Mouse (Mus musculus) hindbrain, postnatal 0 days (tissue): ENCODE results near the gene Nav2. TPM values are rescaled to one million over a fixed set of nuclear protein-coding genes. Genes with fewer than 3 reads are reported as not detected.

ENCODE experiments used
- ATAC-seq: fragments of 200-750 bp; cut with Nextera tagmentation; 2 replicates; pipeline ENCODE4 v1.8.0; 2017; ENCODE audit warnings: mild to moderate bottlenecking, moderate TSS enrichment, moderate library complexity
- DNase-seq: peaks from one replicate; pipeline ENCODE4 v3.0.0-alpha.2; 2015; ENCODE audit warnings: low spot score
- H3K27ac ChIP-seq: fragments of 300-500 bp; sonication (generic); 2 replicates; pipeline ENCODE4 v1.5.1; 2014; ENCODE audit warnings: mild to moderate bottlenecking
- H3K27me3 ChIP-seq: fragments of 300-500 bp; sonication (generic); 2 replicates; pipeline ENCODE4 v1.6.1; 2014; ENCODE audit warnings: low read length, mixed read lengths; ENCODE audit not compliant: insufficient read depth
- H3K36me3 ChIP-seq: fragments of 300-500 bp; sonication (generic); 2 replicates; pipeline ENCODE4 v1.6.1; 2014; ENCODE audit warnings: low read length, mixed read lengths; ENCODE audit not compliant: insufficient read depth
- H3K4me1 ChIP-seq: fragments of 300-500 bp; sonication (generic); 2 replicates; pipeline ENCODE4 v1.6.1; 2014; ENCODE audit warnings: antibody characterized with exemption, low read length, mixed read lengths; ENCODE audit not compliant: insufficient read depth
- H3K4me2 ChIP-seq: fragments of 300-500 bp; sonication (generic); 2 replicates; pipeline ENCODE4 v1.6.1; 2014; ENCODE audit warnings: low read depth, mild to moderate bottlenecking, low read length, moderate library complexity, mixed read lengths
- H3K4me3 ChIP-seq: fragments of 300-500 bp; sonication (generic); 2 replicates; pipeline ENCODE4 v1.5.1; 2014; ENCODE audit warnings: low read length
- H3K9ac ChIP-seq: fragments of 300-500 bp; sonication (generic); replicated peaks from 2 replicates; pipeline ENCODE4 v1.6.1; 2014; ENCODE audit warnings: mild to moderate bottlenecking, low read length, moderate library complexity, mixed read lengths
- H3K9me3 ChIP-seq: fragments of 300-500 bp; sonication (generic); 2 replicates; pipeline ENCODE4 v1.6.1; 2016; ENCODE audit warnings: low read length, mixed read lengths
- CTCF ChIP-seq: IDR thresholded peaks from 2 replicates; pipeline ENCODE4 v1.5.1; 2016; ENCODE audit warnings: antibody characterized with exemption, control low read depth, low read depth
- WGBS: fragments of 180-500 bp; shearing (Covaris S2); extraction: QIAGEN DNeasy Blood & Tissue Kit; methylation state at CpG from one replicate; pipeline ENCODE4 v1.1.7; 2014; 5-methylcytosine and 5-hydroxymethylcytosine counted together
- polyA plus RNA-seq: library from polyadenylated mRNA; unstranded; fragments of >200 nt; fragmentation: Nextera tagmentation; extraction: Ambion mirVana; gene quantifications from 2 replicates; pipeline ENCODE4 v1.2.1, GENCODE M21; 2015
- total RNA-seq: library from RNA; depleted of rRNA; stranded (reverse); fragments of >200 nt; gene quantifications from 2 replicates; pipeline ENCODE4 v1.2.3, GENCODE M21; 2014

The Nav2 gene
- total and polyA plus RNA-seq, 2 experiments from 2014 or later: 20.1 to 64.7 TPM

DNA sequence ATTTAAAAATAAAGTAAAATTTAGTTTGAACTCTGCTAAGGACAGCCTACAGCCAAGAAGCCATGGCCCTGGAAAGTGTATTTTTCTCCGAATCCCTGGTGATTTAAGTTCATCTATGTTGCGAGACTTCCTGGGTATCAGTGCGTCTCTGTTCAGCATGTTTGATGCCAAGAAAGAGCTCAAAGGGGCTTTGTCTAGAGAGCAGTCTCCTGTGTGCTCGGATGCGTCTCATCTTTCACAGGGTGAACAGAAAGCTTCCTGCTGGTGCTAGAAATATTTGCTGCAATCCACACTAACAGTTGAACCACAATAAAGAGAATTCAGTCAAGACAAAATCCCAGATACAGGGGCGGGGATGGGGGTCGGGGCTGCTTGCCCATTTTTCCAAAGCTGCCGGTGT, 572.4 kb downstream of the Nav2 start:
- Histone ChIP-seq H3K9ac (no peak overlapping the region), H3K4me3 (no peak overlapping the region), H3K9me3 (no peaks in the 10 kb centered on the region), H3K4me1 (peaks cover 12% of the 10 kb centered on the region), H3K4me2 (no peak overlapping the region), H3K36me3 (no peaks in the 10 kb centered on the region), H3K27ac (no peak overlapping the region), H3K27me3 (no peaks in the 10 kb centered on the region)
- 37% methylated on average over 8 of the region's 8 CpGs for WGBS
- no peak for TF ChIP-seq CTCF
- no peak for ATAC-seq
- DNase-seq: no peak

DNA sequence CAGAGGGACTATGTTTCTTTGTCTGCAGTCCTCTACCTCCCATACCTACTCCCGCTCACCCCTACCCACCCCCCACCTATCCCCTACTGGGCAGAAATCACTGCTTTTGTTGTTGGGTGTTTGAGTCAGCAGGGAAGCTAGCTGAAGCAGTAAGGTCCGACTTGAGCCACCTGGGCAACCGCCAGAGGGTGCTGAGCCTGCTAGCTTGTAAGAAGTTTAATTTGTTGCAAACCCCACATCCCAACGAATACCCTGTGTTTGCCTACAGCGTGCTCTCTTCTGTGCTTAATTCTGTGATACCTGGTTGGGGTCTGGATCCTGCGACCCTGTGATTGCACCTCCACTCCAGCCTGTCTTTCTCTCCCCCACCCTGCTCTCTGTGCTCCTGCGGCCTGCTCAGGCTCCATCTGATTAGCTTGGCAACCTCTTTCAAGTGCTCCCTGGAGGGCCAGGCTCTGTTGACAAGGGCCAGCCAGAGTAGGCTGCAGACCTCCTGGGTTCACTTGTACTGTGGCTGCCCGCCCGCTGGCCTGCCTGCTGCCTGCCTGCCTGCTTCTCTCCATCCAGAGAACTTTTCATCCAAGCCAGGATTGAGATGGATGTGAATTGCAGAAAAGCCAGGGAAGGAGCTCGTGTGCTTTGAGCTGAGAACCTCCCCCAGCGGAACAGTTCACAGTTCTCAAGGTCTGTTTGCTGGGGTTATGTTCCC, 575.7 kb downstream of the Nav2 start:
- TF ChIP-seq CTCF: no peak
- peak; percentile 53 for DNase-seq
- Histone ChIP-seq H3K4me1 (peaks cover 12% of the 10 kb centered on the region), H3K27me3 (no peaks in the 10 kb centered on the region), H3K4me2 (no peak overlapping the region), H3K4me3 (no peak overlapping the region), H3K27ac (peak overlapping the region; percentile 26; the same call in 1 of the 2 replicates), H3K9ac (no peak overlapping the region), H3K36me3 (no peaks in the 10 kb centered on the region), H3K9me3 (no peaks in the 10 kb centered on the region)
- ATAC-seq: peak; percentile 55
- 23% methylated on average over 11 of the region's 11 CpGs for WGBS

DNA sequence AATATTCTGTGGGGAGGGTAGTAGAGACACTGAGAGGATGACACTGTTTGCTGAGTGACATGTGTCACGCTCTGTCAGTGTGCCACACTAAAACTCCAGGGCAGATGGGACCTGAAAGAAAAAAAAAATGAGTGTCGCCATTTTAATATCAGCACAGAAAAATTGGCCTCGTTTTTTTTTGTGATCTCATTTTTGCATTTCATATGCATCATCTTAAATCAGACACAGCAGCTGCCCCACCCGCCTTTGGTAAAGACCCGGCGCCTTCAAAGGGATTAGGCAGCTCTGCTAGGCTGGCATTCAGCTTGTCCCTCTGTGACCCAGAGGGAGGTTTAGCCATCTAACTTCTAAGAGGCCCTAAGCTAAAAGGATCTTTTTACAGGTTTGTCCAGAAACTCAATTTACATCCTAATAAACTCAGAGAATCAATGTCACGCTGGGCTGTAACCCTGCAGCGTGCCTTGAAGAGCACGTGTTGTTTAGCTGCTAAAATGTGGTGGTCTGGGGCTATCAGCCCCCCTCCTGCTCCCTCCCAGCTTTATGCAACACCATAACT, 576.9 kb downstream of the Nav2 start:
- no peak overlapping the region for H3K27ac ChIP-seq
- no peaks in the 10 kb centered on the region for H3K27me3 ChIP-seq
- peaks cover 12% of the 10 kb centered on the region for H3K4me1 ChIP-seq
- H3K4me2 ChIP-seq: no peak overlapping the region
- no peak overlapping the region for H3K4me3 ChIP-seq
- no peak for ATAC-seq
- TF ChIP-seq CTCF: no peak
- H3K9me3 ChIP-seq: no peaks in the 10 kb centered on the region
- DNase-seq: peak; percentile 30
- H3K36me3 ChIP-seq: no peaks in the 10 kb centered on the region
- no peak overlapping the region for H3K9ac ChIP-seq
- WGBS: 27% methylated on average over 9 of the region's 9 CpGs

DNA sequence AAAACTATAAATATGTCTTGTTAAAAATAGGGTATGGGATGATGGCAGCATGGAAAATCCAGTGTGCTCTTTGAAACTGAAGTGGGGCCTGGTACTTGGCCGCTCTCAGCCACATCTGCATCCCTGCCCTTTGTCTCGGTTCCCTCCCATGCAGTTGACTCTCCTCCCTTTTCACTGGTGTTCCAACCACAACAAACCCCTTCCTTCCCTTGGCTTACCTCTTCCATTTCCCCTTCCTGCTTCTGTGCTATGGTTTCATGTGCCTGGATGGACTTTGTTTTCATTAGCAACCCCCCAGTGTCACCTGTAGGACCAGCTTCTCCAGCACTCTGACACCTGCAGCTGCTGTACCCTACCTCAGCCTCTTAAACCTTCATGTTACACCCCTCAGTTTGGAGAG, 578.8 kb downstream of the Nav2 start:
- DNase-seq (no peak), ATAC-seq (no peak)
- no peak overlapping the region for H3K27ac ChIP-seq
- peaks cover 12% of the 10 kb centered on the region for H3K4me1 ChIP-seq
- H3K36me3 ChIP-seq: peaks cover 16% of the 10 kb centered on the region; the same call in 1 of the 2 replicates
- no peak overlapping the region for H3K4me3 ChIP-seq
- no peaks in the 10 kb centered on the region for H3K27me3 ChIP-seq
- WGBS: 86% methylated on average over 2 of the region's 2 CpGs
- TF ChIP-seq CTCF: no peak
- no peaks in the 10 kb centered on the region for H3K9me3 ChIP-seq
- H3K4me2 ChIP-seq: no peak overlapping the region
- H3K9ac ChIP-seq: no peak overlapping the region

DNA sequence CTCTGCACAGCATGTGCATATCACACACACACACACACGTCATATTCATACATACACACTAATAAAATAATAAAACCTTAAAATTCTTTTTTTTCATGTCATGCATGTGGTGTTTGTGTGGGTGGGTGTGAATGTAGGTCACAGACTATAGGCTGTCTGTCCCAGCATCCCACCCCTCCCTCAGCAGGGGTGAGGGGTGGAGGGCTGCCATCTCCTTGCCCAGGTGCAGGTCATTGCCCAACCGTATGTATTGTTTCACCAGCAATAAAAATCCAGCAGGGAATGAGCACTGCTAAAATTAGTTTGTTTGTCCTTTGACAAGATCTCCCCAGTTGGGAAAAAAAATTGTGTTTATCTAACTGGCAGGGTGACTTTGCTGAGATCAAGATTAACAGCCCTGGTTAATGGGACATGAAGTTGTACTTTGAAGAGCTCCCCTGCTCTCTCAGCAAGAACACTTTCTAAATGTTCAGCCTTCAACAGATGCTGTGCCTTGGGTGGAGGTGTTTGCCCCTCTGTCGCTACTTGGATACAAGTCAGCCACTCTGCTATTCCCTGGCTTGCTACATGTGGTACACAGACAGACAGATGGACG, 580.1 kb downstream of the Nav2 start:
- Histone ChIP-seq H3K4me1 (peaks cover 12% of the 10 kb centered on the region), H3K9ac (no peak overlapping the region), H3K27me3 (no peaks in the 10 kb centered on the region), H3K36me3 (peaks cover 19% of the 10 kb centered on the region; the same call in 1 of the 2 replicates), H3K4me2 (no peak overlapping the region), H3K4me3 (no peak overlapping the region), H3K27ac (no peak overlapping the region), H3K9me3 (no peaks in the 10 kb centered on the region)
- 66% methylated on average over 4 of the region's 4 CpGs for WGBS
- DNase-seq: no peak
- TF ChIP-seq CTCF: no peak
- no peak for ATAC-seq

DNA sequence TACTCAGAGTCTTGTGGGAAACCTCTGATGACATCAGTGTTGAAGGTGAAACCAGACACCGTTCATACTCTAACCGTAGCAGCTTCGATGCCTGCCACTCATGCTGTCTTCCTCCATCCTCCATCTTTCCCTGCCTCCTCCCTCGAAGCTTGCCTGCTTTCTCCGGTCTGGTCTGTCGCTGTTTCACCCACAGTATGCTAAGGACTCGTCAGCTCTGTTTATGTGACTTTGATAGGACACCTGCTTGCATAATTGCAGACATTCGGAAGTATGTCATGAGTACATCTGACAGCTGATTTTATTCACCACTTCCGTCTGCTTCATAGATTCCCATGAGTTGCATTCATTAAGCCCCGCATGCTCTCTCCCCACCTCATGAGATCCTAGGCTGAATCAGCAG, 582.3 kb downstream of the Nav2 start:
- H3K36me3 ChIP-seq: peaks cover 19% of the 10 kb centered on the region; the same call in 1 of the 2 replicates
- no peak for DNase-seq
- H3K4me3 ChIP-seq: no peak overlapping the region
- no peak overlapping the region for H3K9ac ChIP-seq
- H3K27ac ChIP-seq: no peak overlapping the region
- TF ChIP-seq CTCF: no peak
- no peaks in the 10 kb centered on the region for H3K9me3 ChIP-seq
- WGBS: 65% methylated on average over 10 of the region's 10 CpGs
- H3K27me3 ChIP-seq: no peaks in the 10 kb centered on the region
- peaks cover 6% of the 10 kb centered on the region for H3K4me1 ChIP-seq
- H3K4me2 ChIP-seq: no peak overlapping the region
- no peak for ATAC-seq

DNA sequence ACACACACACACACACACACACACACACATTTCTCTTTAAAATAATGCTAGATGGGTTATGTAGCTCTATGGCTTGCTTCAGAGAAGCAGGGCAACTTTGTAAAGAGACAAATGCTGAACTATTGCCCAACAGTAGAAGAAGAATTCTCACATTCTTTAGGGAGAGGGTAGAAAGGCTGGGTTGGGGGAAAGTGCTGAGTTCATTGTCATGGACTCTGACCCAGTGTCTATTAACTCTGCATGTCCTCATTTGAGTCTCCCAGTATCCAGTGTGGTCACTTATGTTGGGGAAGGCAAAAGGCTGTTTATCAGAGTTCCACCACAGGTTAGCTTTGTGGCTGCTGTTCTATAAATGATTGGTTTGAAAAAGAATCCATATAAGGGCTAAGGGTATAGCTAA, 584.1 kb downstream of the Nav2 start:
- DNase-seq (no peak), ATAC-seq (no peak)
- no peak overlapping the region for H3K27ac ChIP-seq

More for the DNA sequence above, 584.1 kb downstream of the Nav2 start:
- Histone ChIP-seq H3K4me3 (no peak overlapping the region), H3K9ac (no peak overlapping the region), H3K36me3 (peaks cover 19% of the 10 kb centered on the region; the same call in 1 of the 2 replicates), H3K4me1 (peaks cover 8% of the 10 kb centered on the region), H3K9me3 (no peaks in the 10 kb centered on the region), H3K4me2 (no peak overlapping the region), H3K27me3 (no peaks in the 10 kb centered on the region)
- TF ChIP-seq CTCF: no peak
